Mouse (Mus musculus) natural killer cell, adult 2 months (primary cell): ENCODE results near the gene Afdn.
"Not testable (repeated sequence)": the region's sequence is repeated elsewhere in the genome, so short reads cannot be mapped to it uniquely, and the experiment has no call there.

Experiments used
- DNase-seq, 2 experiments: peaks; one replicate each; pipeline ENCODE4 v3.0.0; 2022; ENCODE audit warnings: low spot score in 2 of 2

The Afdn gene

DNA sequence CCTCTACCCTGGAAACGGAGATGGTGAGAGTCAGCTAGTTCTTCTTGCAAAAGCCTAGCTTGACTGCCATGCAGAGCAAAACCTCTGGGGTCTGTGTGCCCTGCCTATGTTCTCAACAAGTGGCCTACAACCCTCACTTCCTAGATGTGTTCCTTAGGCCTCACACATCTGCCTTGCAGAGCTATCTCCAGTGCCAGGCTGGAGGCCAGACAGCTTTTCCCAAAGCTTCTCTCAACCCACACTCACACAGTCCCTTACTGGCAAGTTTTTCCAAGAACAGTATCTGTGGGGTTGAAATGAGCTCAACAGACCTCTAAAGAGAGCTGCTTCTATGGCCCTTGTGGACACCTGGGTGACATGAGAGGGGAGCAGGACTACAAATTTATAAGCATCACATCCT lies 191.2 kb downstream of the Afdn start:
- not testable (repeated sequence) for DNase-seq
